Mouse (Mus musculus) lung, postnatal 36 days (tissue): ENCODE data around the gene Ager.

Experiments used
- DNase-seq: peaks from one replicate; pipeline ENCODE4 v3.0.0; 2022; ENCODE audit warnings: mixed read lengths

The Ager gene

DNA sequence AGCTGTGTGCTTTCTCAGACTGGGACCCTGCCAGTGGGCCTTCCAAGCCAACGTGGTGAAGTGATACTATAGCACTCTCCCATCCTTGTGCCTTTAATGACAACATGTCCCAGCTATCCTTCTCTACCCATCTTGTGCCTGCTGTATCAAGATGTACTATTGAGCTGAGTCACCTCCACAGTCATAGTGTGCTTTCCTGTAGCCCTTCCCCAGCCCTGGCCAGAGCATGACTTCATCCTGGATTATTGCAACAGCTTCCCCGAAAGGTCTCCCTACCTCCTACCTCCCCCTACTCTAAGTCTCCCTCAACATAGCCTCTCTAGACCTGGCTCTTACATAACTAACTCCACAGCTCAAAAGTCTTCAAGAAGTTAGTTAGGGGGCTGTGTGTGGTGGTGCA lies 38.0 kb downstream of the Ager start:
- DNase-seq: no peak

DNA sequence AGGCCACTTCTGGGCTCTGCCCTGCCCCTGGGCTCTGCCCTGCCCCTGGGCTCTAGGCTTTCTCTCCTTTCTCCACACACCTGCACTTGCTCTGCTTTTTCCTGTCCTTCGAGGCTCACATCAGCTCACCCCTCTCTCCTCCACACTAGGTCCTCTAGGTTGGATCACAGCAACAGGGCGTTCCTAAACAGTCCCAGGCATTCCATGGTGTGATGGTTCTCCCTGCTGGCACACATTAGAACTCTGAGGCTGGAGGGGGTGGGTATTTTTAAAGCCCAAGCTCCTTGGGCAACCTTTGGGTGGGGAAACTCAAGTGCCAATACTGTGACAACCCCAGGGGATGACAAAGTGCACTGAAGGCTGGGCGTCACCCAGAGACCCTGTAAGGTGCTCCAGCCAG lies 39.8 kb downstream of the Ager start:
- DNase-seq: no peak

DNA sequence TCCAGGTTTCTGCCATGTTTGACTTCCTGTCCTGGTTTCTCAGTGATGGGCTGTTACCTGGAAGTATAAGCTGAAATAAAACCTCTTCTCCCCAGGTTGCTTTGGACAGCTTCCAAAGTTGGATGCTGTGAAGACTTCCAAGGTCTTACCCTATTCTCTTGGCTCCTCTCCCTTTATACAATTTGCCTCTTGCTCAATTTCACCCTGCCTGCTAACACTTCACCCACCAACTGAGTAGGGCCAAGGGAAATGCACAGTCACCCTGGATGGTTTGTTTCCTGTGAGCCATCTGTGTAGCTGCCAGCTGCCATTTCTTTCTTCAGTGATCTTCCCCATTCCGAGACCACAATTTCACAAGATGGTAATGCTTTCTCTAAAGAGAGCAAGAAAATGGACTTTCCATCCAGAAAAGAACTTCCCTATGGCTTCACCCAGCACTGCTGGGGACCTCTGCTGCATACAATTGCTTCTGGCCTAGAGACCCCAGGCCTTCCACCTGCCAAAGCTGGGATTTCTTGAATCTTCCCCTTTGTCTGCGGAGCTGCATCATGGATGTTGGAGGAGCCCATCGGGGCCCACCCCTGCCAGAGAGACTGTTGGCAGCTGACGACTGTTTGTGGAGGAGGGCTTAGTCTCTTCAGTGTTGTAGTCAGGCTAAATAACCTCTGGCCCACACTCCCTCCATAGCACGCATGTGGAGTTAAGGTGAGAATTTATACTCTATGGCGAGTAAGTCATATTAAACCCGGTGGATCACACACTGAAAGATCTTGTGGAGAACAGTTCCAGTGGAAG lies 42.0 kb downstream of the Ager start:
- no peak for DNase-seq

DNA sequence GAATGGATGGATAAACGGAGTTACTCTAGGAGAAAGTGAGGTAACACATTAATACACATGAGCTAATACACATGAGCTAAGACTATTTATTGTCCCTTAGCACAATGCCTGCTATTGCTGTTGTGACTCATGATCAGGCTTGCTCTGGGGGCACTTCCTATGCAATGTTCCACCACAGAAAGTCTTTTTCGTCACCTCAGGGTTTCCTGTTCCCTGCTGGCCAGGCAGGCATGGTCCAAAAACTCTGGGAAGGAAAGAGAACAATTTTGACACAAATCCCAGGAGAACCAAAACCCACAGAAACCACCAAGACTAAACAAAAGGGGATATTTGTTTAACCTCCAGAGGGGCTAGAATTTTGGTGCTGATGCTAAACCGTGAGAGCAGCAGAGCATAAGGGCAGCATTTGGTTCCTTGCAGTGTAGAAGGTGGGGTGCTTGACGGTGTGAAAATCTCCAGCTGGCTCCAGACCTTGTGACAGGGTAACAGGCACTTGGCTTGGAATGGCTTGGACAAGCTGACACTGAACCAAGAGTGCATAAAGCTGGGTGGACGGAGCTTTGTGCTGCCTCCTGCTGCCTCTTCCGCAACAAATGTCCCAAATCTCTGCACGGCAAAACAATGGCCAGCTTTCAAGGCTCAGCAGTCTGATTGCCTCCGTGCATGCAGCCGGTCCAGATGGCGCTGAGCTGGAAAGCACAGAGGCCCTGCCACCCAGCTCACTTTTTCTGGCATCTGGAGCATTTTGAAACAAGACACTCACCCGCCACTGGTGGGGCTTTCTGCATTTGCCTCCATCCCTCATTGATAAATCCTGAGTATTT lies 43.3 kb downstream of the Ager start:
- no peak for DNase-seq

DNA sequence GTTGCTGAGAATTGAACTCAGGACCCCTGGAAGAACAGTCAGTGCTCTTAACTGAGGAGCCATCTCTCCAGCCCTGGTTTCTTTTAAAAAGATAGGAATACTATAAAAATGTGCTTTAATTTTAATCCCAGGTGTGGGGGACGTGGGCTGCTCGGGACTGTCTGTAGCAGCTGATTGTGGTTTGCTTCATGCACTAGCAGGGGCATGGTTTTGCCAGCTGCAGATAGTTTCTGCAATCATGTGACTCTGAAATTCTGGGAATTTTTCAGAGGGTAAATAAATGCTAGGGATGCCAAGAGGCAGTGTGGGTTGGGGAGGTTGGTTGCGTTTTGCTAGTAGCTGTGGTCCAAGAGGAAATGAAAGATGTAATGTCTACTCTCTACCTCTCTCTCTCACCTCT lies 44.3 kb downstream of the Ager start:
- DNase-seq: no peak

DNA sequence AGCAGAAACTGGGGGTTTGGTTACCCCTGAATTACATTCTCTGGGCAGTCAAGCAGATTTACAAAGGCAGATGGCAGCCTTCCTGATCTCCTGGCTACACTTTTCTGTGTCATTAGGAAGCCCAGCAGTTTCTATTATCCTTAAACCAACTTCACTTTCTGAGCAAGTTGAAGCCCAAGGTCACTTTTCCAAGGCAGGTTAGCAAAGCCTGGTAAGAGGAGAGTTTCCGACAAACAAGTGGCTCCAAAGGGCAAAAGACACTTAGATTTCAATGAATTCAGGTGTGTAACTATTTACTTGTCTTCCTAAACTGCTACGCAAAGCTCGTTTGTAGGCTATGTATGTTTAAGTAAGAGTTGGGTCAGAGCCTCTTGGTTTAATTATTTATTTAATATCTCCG lies 45.7 kb downstream of the Ager start:
- DNase-seq: no peak

DNA sequence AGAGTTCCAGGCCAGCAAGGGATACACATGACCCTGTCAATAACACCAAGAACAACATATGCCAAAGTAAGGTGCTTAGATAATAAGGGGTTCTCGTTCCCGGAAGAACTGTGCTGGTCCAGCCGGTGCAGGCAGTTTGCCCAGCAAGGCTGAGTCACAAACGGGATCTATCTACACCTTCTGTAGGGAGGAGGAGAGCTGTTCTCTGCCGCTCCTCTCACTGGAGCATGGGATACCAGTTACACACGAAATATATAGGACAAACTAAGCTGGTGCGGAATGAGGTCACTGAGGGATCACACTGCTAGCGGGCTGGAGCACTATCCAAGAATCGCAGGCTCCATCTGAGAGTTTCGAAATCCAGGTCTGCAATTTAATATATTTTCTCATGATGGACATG lies 46.3 kb downstream of the Ager start:
- no peak for DNase-seq

DNA sequence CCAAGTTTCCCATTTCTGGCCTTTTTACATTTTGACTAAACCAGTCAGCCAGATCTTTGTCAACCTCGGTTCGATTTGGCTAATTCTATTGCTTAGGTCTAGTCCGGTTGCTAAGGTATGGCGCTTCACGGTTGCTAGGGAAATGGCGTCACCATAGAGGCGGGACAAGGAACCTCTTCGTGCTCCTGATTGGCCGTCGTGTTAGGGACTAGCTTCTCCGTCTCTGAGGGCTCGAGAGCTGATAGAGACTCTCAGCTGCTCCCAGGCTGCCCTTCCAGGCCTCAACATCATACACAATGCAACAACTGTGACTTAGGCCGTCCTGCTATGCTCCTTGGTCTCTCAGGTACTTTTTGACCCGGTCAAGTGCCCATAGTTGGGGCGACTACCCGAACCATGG lies 46.9 kb downstream of the Ager start, which contains the start of gene Fkbpl:
Gene Fkbpl (plus strand): TSS at position 157 of the 400 bp plus-strand sequence.
- peak; percentile 99 for DNase-seq

DNA sequence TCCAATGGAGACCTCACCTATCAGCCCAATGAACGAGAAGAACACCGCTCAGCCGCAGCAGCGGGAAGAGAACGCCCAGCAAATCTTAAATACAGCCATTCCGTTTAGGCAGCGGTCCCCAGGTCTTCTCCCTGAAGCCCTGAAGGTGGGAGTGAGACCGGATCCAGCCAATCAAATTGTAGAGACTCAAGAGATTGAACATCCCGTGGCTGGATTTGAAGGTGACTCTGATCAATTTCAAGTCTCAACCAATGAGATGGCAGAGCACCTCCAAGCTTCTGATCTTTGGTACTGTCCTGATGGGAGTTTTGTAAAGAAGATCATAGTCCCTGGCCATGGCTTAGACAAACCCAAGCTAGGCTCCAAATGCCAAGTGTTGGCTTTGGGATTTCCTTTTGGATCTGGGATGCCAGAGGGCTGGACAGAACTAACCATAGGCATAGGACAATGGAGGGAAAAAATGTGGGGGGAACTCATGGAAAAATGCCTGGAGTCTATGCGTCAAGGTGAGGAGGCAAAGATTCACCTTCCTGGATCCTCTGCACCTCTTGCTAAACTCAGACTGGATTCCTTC lies 47.7 kb downstream of the Ager start:
- DNase-seq: no peak

DNA sequence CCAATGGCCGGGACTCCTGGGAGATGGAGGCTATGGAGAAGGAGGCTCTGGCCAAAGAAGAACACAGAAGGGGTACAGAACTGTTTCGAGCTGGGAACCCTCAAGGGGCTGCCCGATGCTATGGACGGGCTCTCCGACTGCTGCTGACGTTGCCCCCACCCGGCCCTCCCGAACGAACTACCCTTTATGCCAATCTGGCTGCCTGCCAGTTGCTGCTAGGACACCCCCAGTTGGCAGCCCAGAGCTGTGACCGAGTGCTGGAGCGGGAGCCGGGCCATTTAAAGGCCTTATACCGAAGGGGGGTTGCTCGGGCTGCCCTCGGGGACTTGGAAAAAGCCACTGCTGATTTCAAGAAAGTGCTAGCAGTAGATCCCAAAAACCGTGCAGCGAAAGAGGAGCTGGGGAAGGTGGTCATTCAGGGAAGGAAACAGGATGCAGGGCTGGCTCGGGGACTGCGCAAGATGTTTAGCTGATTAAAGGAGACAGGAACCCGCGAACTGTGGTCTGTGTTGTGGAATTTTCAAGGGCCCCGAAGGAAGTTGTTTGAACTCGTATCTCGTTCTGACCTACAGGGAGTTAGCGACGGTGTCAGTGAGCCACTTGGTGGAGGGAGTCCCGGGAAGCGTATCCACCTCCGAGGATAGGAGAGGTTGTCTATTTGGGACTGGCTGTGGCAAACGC lies 48.3 kb downstream of the Ager start:
- no peak for DNase-seq

DNA sequence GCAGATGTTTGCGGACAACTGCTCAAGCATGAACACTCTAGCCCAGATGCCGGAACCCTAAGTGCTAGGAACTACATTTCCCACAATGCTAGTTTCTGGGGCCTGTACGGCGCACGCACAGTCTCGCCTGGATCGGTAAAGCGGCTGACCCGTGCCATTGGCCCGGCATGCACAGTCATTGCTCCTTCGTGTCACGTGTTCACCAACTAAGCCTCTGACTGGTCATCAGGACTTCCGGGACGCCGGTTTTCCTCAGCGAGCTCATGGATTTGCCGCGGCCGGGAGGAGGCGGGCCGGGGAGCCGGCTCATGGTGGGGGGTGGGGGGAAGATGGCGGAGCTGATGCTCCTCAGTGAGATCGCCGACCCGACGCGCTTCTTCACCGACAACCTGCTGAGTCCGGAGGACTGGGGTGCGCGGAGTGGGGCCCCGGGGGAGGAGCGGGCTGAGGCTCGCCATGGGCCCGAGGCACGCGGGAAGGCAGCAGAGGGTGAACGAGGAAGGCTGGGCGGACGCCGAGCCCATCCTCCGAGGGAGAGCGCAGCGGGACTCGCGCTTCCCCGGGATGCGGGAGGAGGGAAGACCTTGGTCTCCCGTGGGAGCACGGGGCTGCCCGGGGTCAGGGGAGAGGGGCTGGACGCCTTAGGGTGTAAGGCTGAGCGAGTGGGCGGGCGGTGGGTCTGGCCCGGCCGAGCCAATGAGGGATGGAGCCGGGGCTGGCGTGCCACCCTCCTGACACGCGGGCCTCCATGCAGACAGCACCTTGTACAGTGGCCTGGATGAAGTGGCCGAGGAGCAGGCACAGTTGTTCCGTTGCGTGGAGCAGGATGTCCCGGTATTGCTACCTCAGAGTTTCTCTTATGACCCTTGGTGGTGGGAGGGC lies 49.5 kb downstream of the Ager start, which contains the start of gene Atf6b:
Gene Atf6b (plus strand): TSS at position 241 of the 882 bp plus-strand sequence.
- peak; percentile 99 for DNase-seq

DNA sequence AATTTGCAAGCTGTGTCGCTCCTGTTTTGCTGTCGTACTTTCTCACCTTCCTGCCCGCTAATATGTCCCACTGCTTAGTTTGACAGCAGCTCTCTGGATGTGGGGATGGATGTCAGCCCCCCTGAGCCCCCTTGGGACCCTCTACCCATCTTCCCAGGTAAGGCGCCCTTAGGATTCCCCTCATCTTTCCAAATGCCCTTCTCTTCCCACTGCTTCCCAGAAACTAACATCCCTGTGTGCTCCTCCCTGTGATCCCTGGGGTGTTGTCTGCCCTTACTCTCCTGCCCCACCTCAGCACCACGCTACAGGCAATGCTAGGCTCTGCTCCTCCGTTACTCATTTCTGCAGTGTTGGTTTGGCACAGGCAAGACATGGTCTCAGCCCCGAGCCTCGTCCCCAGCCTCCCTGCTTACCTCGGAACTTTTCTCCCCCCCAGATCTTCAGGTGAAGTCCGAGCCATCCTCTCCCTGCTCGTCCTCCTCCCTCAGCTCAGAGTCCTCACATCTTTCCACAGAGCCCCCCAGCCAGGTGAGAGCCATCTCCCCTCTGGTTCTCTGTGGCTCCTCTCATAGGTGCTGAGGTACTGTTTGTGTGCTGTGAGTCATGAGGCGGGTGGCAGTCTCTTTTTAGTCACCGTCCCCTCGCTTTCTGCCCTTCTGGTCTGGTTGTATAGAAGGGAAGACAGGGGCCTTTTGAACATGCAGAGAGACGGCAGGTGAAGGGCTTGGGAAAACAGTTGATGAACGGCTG lies 50.7 kb downstream of the Ager start:
- no peak for DNase-seq

DNA sequence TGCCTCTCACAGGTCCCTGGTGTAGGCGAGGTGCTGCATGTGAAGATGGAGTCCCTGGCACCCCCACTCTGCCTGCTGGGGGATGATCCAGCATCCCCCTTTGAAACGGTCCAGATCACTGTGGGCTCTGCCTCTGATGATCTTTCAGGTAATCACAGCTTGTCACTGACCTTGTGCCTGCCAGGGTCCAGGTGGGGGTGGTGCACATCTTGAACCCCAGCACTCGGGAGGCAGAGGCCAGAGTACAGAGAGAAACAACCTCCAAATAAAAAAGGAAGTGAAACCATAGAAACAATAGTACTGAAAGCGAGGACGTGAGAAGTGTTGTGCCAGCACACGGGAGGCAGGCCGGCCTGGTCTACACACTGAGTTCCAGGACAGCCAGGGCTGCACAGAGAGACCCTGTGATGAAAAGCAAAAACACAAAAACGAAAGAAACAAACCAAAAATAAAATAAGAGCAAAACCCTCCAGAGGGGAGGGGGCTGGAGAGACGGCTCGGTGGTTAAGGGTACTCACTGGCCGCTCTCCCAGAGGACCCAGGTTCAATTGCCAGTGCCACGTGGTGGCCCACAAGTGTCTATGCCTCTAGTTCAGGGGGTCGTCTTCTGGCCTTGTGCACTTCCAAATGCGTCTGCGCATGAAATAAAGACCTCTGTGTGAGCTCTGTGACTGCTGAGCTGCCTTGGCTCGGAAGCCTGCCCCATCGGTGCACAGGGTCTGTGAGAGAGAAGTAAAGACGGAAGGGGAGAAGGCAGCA lies 51.6 kb downstream of the Ager start:
- DNase-seq: no peak
